Mouse (Mus musculus): Measurements from ENCODE around the gene Rcor1.

The Rcor1 gene

DNA sequence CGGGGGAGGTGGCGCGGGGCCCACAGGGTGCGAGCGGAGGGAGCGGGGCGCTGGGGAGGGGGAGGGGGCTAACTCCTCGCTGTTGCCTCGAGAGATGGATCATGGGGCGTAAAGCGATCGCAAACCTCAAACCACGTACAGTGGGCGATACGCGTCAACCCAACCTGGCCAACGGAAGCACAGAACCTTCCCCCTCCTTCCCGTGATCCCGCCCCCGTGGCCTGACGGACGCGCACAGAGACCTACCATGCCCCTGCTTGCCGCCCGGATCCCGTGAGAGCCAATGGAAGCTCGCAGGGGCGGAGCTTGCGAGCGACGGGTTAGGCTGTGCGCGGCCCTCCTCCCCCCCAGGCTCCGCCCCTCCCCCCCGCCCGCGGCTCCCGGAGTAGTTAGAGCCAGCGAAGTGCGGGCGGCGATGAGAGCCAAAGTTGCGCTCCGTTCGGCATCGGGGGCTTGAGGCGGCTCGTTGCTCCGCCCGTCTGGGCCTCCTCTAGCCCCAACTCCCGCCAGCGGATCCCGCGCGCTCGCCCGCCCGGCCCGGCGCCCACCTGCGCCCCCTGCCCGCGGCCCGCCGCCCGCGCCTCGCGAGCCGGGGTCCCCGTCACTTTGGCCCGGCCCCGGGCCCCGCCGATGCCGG lies at the start of gene Rcor1:
Gene Rcor1, plus strand, starts transcription at position 376 of the 637 bp plus-strand sequence.
- DNase-seq = peak; percentile 99

DNA sequence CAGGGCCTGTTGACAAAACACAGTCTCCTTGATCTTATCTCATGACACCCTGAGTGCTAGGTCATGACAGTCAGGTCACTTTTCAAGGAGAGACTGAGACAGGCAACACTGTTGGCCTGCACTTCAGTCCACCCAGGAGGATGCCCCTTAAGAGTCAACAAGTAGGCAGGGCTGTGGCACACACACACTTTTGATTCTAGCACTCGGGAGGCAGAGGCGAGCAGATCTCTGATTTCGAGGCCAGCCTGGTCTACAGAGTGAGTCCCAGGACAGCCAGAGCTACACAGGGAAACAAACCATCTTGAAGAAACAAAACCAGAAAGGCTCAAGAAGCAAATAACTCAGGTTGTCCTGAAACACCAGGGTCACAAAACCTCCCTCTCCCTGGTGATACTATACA lies 49.7 kb upstream of the Rcor1 start:
- DNase-seq = no peak

DNA sequence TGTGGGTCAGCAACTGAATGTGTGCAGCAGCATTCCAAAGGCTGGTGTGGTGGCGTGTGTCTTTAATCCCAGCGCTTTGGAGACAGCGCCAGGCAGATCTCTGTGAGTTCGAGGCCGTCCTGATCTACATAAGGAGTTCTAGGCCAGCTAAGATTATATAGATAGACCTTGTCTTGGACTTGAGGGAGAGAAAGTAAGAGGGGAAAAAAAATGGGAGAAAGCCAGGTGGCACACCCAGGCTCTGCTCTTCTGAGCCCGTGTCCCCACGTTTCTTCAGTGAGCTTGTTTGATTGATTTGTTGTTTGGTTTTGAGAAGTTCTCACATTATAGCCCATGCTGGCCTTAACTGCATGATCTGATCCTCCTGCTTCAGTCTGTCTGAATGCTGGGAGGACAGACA lies 48.7 kb upstream of the Rcor1 start:
- DNase-seq = no peak

DNA sequence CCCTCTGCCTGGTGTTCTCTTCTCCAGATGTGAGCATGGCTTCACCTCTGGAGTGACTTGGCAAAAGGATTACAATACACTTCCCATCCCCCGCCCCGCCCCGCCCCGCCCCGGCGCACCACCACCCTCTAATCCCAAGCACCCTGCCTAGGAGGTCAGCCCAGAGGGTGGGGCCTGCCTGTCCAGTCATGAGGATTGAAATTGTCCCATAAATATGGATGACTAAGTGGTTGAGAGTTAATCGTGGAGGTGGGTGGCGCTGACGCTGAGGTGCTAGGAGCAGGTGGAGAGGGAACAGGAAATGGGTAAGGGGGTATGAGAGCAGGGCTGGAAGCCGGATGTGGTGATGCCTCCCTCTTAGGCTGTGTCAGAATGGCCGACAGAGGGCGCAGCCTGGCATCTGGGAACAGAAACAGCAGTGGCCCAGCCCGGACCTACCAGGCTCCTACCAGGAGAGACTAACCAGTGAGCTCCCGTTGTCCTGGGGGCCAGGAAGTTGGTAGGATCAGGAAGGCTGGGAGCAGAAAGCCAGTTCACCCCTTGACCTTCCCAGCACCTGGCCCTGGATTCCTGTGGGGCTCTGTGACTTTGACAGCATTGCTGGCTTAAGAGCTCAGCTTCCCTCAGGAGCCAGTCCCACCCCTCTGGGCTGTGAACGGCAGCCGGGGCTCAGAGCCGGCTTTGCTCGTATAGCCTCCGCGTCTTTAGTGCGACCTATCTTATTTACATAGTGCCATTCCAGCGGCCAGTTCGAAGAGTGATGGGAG lies 47.6 kb upstream of the Rcor1 start:
- peak; percentile 73 to 83 for DNase-seq

DNA sequence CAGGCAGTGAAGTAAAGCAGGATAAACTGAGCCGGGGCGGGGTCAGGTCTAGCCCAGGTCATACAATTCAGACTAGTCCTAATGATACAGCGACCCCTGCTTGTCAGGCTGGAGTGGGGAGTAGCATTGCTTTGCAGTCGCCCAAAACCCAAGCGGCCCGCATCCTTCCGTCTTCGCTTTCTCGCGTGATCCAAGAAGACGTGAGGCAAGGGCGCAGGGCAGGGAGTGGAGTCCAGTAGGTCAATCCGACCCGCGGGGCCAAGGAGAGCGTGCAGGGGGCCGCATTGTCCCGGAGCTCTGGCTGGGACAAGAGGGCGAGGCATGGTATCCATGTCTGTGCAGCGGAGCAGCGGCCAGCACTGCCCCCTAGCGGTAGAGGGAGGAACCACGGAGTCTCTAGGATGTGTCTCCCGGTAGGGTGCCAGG lies 47.0 kb upstream of the Rcor1 start:
- DNase-seq = peak; percentile 98 to 99

DNA sequence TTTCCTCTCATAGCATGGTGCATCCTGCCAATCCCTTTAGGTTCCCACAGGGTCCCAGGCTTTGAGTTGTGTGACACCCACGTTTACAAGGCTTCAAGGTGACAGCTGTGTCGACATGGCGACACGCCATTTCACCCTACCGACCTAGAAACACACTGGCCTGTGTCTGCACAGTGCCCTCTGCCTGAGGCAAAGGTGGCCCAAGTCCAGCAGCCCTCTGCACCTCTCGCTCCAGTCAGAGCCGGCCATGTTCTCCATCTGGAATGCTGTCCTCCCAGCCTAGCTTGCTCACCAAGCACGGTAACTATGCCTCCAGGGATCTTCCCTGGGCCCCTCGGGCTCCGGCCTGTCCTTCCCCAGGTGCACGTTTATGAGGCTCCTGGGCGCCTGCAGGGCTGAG lies 46.4 kb upstream of the Rcor1 start:
- peak; percentile 49 to 70 for DNase-seq

DNA sequence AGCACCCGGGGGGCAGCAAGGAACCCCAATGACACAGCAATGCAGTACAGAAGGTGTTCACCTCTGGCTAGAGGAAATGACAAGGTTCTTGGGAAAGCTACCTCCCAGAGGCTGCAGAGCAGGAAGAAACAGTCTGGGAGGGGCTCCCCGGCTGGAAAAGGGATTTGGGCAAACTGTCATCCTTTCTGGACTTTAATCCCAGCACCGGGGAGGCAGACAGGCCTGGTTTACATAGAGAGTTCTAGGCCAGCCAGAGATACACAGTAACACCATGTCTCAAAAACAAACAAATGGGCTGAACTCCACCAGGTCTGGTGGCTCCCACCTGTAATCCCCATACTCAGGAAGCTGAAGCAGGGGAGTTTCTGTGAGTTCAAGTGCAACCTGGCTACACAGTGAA lies 45.9 kb upstream of the Rcor1 start:
- no peak for DNase-seq

DNA sequence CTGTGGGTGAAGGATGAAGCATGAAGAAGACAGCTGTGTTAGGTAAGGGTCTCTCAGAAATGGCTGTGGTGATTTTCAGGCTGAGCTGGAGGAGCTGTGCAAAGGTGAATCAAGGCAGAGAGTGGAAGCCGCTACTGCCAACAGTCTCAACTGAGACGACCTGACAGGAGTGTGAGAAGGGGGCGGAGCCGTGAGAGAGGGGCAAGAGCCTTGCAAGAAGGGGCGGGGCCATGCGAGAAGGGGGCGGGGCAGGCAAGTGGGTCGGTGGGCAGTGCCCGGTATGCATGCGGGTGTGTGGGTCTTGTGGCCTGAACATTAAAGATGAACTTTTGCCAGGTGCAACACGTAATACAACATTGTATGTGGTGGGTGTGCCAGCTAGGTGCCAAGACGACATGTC lies 44.5 kb upstream of the Rcor1 start:
- DNase-seq = no peak

DNA sequence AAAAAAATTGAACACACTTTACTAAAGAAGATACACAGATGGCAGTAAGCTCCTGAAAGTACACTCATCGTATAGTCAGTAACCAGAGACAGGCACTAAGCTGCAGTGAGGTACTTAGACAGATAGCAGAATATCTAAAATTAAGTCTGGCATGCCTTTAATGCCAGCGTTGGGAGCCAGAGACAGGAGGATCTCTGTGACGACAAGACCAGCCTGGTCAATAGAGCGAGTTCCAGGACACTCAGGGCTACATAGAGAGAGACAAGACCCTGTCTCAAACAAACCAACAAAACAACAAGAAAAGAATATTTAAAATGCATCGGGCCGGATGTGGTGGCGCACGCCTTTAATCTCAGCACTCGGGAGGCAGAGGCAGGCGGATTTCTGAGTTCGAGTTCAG lies 41.1 kb upstream of the Rcor1 start:
- DNase-seq = no peak

DNA sequence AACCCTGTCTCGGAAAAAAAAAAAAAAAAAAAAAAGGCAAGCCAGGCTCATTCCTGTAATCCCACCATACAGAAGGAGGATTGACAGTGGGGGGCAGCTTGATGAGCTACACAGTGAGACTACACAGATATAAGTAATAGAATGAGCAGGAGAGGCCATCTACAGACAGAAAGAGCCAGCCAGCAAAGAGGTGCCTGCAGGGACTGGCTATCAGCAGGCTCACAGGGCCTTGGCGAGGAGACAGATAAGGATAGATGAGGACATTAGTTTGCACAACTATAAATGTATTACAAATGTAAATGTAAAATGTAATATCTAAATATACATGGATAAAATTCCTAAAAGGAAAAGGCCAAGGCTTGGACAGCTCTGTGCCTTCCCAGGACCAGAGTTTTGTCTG lies 39.3 kb upstream of the Rcor1 start:
- DNase-seq = no peak

DNA sequence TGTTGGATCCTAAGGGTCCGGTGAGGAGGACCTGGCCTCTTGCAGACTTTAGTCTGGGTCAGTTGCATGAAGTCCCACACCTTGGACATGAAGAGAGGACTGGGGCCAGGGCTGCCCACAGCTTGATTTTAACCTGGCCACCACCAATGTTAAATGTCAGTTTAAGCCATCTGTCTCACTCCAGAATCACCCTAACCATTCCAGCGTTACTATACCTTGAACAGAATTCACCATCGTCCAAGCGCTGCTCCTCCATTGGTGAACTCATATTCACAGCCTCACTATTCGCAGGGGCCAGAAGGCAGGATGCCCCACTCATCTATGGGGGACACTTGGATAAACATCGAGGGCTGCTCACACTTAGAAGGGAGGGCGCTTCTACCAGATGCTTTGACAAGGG lies 38.2 kb upstream of the Rcor1 start:
- no peak for DNase-seq

DNA sequence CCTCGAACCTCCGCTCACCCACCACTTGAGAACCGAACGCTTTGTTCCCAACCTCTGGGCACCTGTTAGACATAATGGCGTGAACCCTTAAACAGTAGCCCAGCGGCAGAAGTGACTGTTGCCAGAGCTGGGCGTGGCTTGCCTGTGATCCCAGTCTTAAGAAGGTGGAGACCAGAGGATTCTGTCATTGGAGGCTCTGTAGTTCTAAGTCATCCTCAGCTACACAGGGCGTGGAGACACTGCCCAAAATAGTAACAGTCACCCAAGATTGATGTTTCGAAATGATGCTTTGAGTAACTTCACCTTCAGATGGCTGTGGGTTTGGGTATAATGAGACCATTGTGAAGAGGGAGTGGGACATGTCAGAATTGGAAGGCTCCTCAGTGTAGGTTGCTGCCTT lies 35.0 kb upstream of the Rcor1 start:
- DNase-seq = no peak

DNA sequence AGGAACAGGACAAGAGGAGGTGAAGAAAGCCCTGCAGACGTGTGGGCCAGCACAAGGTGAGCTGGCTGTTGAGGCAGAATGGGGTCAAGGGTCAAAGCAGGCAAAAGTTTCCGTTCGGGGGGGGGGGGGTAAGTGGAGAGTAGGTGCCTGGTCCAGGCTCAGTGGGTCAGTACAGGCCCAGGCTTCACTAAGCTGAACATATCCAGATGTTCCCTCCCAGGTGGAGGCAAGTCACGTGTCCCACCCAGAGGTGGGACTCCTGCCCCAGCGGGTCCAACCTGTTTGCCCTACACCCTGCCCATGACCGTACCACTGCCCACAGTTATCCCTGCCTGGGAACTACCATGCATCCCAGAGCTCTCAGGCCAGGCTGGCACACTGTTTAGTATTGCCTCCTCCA lies 33.3 kb upstream of the Rcor1 start:
- no peak for DNase-seq

DNA sequence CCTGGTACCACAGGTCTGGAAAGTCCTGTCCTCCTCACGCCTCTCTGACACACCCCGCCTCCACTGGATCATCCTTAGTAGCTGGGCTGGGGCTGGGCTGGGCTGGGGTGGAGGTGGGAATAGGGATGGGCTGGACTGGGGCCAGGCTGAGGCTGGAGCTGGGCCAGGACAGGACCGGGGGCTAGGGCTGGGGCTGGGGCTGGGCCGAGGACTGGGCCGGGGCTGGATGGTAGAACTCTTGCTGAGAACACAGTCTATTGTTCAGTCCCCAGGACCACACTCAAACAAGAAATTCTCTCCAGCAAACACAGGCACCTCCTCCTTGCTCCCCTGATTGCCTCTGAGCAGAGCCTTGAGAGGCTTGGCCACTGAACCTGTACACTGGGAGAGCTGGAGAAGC lies 32.8 kb upstream of the Rcor1 start:
- peak; percentile 15 to 32 for DNase-seq

DNA sequence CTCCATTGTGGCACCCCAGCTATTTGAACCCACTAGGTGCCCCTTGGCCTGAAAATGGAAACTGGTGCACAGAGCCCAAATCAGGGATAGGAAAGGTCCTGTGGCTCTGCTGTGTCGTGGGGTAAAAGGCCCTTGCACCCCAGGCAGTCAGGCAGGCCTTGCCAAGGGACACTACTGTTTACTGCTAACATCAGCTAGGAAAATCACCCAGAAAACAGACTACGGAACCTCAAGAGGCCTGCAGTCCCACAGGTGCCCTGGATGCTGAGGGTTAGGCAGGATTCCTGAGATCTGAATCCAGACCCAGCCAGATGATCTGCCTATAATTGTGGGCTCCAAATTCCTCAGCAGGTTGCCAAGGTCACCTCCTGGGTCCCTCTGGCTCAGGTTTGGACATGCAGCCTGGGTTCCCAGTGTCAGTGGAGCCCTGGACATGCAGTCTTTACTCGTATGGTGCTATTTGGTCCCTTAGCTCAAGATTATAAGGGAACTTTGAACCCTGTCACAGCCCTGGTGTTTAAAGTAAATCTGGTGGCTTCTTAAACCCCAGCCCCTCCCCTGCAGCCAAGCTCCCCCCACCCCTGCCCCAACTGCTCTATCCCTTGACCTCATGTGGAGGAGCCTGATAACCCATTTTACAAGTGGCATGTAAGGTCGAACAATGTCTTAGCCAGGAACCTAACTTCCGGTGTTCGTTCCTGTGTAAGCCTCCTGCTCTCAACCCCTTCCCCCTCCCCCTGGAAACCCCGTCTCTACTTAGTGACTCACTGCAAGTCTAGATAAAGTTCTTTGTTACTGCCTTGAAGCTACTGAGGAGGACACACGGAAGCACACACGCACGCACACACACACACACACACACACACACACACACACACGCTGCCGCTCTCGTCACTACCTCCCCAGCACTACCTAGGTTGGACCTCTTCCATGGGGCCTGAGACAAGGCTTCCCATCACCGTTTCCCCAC lies 31.7 kb upstream of the Rcor1 start:
- no peak for DNase-seq

DNA sequence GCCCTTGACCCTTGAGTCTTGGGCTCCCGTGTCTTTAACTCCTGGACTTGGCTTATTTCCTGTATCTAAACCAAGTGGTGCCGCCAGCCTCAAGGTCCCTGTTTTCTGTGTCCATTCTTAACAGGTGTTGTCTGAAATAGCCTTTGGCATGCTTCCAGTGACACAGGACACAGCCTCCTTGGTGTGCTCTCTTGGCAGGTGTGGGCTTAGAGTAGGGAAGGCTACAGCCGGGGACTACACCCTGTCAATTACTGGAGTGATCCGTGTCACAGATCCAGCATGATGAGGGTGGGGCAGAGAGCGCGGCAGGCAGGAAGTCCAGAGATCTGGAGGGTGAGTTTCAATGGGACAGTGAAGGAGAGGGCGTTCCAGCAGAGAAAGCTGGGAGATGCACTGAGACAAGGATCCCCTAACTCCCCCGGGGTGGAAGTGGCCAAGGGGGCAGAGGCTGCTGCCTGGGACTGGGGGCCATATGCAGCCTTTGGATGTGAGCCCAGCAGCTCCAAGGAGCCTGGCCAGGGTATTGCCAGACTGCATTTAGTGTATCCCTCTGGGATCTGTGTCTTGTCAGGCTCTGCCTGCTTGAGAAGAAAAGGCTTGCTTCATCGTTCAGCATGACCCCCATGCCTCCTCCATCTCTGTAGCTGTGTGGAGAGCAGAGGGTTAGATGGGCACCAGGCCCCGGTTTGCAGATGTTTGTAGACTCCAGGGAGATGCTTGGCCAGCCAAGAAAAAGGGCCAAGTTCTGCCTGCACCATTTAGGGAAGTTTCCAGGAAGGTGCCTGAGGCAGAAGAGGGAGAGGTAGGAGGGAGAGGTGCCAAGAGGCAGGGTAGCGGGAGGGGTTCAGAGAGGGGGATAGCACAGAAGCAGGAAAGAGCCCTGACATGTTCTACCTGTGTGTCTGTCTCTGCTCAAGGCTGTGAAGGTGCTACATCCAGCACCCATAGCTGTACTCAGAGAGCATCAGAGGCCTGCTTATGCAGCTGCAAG lies 30.4 kb upstream of the Rcor1 start:
- peak; percentile 32 to 52 for DNase-seq

DNA sequence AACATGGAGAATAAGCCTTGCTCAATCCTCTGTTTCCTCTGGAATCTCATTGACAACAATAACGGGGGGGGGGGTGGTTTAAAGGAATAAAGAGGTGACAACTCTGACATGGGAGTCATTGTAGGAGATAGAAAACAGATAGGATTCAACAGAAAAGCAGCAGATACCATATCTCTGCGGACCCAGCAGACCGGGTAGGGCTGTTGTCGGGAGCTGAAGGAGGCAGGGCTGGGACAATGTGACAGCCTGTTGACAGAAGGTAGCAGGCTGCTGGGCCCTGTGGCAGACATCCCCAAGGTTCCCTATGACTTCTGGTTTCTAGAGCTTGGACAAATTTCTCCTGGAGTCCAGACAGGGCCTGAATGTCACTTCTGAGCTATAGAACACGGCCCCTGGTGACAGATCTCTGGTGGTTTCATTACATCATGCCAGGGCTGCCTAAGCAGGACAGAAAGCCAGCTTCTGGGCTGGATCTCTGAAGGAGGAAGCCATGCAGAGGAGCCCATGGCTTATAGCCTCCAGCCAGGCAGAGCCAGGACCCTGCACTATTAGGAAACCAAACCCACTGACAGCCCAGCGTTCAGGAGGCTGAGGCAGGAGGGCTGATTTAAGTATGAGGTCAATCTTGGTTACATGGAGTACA lies 29.4 kb upstream of the Rcor1 start:
- no peak for DNase-seq

DNA sequence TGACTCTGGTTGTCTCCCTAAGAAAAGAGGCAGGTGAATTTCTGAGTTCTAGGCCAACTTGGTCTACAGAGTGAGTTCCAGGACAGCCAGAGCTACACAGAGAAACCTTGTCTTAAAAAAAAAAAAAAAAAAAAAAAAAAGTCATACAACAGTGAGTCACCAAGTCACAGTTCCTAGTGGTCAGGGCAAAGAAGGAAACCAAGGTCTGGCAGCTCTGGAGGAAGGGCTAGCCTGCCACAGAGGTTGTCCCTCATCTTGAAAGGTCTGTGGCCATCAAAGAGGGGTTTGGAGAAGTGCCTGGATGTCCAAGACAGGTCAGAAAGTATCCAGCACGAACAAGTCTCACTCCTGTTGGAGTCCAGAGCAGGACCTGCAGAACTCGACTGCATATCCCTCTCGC lies 22.3 kb upstream of the Rcor1 start:
- DNase-seq = no peak

DNA sequence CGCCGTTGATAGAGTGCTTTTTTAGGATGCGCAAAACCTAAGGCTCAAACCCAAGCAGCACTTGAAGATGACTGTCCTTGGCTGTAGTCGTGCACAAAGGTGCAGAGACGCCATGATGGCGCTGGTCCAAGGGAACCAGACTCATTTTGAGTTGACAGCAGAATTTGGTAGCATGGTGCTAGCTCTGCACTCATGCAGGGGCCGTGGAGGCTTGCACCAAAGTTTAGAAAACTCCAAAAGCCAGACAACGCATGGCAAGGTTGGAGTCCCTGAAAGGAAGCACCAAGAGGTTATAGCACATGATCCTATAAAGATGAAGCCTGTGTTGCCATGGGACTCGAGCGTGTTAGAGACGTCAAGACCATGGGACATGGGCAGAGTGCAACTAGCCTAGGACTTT lies 21.1 kb upstream of the Rcor1 start:
- DNase-seq = no peak

DNA sequence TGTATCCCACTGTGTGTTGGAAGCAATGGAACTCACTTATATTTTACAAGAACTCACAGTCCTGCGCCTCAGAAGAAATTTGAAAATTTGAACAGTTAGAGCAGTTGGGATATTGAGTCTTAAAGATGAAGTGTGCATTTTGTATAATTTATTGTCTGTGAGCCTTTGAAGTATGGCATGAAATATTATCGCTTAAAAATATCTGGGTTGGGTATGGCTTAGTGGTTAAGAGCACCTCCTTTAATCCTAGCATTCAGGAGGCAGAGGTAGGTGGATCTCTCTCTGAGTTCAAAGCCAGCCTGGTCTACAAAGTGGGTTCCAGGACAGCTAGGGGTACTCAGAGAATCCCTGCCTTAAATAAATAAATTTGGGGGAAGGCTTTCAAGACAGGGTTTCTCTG lies 20.1 kb upstream of the Rcor1 start:
- no peak for DNase-seq

DNA sequence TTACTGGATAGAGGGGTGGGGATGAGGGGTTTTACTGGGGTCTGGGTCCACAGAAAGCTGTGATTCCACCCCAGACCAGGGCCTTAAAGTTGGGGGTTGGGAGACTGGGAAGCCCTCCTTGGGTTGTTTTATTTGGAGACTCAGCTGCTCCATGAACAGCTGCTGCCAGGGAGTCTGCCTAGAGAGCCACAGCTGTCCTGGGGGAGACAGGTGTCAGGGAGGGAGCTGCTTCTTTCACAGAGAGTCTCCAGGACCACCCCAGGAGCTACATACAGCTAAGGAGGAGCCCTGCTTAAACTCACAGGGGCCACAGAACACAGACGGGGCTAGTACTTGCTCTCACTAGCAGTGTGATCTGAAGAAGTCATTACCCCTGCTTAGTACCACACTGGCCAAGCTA lies 18.0 kb upstream of the Rcor1 start:
- DNase-seq = no peak

DNA sequence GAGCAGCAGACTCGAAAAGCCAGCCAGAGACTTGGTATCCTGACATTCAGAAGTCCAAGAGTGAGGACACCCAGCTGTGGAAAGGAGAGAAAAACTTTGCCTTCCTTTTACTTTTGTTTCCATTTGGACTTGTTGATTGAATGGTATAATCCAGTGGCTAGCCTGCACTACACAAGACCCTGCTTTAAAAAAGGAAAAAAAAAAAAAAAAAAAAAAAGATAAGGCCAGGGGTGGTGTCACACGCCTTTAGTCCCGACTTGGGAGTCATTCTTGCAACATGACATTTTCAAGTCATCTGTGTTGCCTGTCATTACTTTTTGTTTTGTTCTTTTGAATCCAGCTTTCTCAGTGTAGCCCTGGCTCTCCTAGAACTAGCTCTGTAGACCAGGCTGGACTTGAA lies 17.6 kb upstream of the Rcor1 start:
- DNase-seq = no peak
